Mouse (Mus musculus) bone marrow macrophage, adult 2 months (primary cell): Measurements from ENCODE around the gene Aqp7.

ENCODE experiments used
- CTCF ChIP-seq: IDR thresholded peaks from 2 replicates; pipeline ENCODE4 v1.5.1; 2012; ENCODE audit warnings: low read depth, mild to moderate bottlenecking, low read length, moderate library complexity
- POLR2A ChIP-seq: IDR thresholded peaks from 2 replicates; pipeline ENCODE4 v1.6.1; 2012; ENCODE audit warnings: mild to moderate bottlenecking, low read depth, low read length, borderline replicate concordance

- TF ChIP-seq CTCF (no peak), POLR2A (no peak)
Measured at GRCm38 (mm10) chr4:41000842-41001639, 46.9 kb downstream of the Aqp7 start.
